Mouse (Mus musculus) T-cell, adult 2 months (primary cell): ENCODE data around the gene Nmnat1.

ENCODE experiments used
- DNase-seq: peaks from one replicate; pipeline ENCODE4 v3.0.0; 2022; ENCODE audit warnings: low spot score

Nmnat1 gene

DNA sequence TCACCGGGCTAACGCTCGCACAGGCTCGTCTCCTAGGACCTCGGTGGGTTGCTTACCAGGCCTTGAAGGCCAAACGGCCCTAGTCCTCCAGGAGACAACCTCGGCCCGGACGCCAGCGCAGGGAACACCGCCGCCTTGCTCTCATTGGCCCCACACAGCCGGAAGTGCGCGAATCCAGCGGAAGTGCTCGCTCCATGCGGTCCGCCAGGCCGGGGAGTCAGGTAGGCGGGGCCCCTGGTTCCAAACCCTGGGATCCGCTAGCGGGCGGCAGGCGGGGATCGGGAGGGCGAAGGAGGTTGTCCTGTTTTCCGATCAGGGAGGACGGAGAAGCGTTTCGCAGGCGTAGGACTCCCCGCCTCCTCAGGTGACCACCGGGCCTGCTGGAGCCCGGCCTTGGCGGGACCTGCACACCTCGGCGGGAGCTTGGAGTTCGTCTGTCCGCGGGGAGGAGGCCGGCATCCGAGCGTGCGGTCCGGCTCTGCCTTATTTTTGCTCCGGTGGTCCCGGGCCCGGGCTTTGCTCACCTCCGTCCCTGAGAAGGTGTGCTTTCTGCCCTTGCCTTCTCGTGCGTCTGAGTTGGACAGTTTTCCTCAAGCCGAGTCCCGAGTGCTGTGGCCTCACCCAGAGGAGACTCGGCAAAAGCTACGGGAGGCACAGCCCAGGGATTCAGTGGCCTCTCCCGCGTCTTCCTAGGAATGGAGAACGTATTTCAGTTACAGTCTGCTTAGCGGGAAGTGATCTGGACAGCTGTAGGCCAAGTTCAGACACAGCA, at the start of gene Nmnat1, which contains the start of gene Lzic:
Gene Nmnat1, minus strand, starts transcription at position 150 of the 772 bp plus-strand sequence.
Gene Lzic, plus strand, starts transcription at position 177 of the 772 bp plus-strand sequence.
- DNase-seq = peak; percentile 90

DNA sequence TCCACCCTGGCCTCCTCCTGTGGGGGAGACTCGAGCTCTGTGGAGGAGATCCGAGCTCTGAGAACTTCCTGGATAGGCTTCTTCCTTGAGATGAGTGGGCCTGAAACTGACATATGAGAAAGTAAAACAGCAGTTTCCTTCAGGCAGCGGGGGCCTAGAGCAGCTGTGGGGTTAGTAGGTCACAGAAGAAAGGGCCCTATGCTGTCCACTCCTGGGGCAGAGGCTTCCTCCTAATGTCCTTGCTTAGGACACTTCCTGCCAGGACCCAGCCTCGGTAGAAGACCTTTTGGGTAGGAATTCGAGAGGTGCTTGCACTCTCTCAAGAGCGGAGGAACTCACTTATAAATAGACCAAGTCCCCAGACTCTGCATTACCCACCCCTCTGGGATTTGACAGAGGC, 44.7 kb upstream of the Nmnat1 start:
- DNase-seq = no peak

DNA sequence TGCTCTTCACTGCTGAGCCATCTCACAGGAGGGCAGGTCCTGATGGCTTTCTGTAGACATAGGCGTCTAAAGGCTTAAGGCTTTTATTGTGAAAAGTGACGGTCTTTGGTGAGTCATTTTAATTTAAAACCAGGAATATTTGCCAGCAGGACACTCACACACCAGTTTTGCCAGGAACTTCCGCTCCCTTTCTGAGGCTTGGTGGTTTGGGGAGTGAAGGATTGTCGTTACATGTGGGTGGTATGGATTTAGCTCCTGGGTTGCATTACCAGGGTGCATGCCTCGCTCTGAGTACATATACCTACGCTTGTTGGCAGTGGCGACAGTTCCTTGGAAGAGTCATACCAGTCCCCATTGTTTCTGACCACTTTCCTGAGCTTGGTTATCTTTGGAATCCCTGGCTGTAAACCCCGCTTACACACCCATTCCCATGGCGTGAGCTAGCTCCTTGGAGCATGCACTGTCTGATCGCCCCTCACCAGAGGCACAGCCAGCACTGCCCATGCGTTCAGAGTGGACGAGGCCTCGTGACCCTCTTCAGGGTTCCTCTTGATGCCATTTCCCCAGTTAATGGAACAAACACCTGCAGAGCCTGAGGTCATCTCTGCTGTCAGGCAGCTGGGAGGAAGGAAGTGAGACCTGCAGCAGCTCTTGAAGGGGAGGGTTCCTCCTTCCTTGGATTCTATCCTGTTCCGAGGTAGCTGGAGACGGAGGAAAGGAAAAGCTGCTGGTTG, 42.8 kb upstream of the Nmnat1 start:
- DNase-seq = no peak

DNA sequence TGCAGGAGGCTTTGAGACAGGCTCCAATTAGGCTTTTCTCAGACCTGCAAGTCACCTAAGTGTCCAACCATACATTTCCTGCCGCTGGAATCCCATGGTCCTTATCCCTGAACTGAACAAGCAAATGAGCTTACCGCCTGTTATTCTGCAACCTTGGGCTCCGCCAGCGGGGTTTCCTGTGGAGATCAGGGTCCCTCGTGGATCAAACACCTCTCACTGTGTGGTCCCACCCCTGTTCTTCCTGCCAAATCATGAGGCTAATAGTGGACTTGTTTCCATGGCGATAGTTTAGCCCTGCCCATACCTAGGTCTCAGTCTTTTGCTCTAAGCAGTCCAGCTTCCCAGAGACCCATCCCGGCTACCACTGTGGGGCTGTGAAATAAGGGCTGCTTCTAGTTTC, 41.3 kb upstream of the Nmnat1 start:
- DNase-seq = no peak

DNA sequence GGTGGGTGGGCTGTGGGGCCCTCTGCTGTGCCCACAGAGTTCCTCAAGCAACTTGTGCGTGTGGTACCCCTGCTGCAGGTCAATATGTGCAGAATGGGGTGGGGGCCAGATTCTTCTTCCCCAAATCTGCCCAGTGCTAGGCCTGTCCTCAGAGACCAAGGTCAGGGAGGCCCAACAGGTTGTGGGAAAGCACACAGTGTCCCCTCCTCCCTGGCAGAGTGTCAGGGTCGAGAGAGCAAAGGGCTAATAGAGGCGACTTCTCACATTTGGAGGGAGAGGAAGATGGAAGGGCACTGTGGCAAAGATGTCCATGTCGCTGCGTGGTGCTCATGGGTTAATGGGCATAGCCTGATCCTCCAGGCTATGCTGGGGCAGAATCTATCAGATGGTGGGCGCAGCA, 40.8 kb upstream of the Nmnat1 start:
- no peak for DNase-seq

DNA sequence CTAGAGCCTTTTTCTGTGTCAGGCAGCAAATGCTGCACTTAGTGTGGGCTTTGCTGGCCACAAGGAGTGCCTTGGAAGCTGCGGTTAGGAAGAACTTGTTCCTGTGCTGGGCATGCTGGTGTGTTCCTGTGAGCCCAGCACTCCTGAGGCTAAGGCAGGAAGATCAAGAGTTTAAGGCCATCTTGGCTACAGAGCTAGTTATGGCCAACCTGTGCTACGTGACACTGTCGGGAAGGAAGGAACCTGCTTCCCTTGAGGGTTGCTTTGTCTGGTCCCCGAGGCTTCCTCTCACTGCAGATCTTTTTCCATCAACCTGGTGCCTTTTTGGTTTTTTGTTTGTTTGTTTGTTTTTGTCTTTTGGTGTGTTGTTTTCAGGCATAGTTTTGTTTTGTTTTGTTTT, 40.2 kb upstream of the Nmnat1 start:
- no peak for DNase-seq

DNA sequence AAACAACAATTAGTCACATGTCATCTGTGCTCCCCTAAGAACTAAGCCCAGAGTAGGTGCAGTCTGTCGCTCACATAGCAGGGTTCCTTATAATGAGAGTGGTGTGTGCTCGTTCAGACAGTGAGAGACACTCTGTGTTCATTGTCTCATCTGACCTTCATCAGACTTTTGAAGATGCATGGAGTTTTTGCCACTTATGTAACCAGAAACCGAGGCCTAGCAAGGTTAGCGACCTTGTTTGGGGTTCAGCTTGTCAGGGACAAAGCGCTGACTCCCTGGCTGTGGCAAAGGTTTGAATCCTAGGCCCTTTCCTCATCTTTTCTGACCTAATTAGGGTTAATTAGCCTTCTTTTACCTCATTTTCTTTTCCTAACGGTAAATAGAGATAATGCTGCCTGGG, 39.0 kb upstream of the Nmnat1 start:
- DNase-seq = no peak

DNA sequence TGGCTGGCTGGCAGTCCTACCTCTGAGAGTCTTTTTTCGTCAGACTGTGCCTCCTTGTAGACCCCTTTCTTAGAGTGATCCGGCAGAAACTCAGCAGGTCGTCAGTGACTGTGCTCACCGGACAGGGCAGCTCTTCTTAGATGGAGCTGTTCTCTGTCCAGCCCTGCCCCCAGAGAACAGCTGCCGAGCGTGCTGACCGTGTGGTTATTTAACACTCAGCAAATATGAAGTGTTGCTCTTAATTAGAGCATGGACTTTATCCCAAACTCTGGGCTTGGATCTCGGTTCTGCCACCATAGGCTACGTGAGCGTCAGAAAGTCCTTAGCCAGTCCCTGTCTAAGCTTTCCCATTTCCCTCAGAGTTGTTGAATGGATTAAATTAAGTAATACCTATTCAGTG, 36.3 kb upstream of the Nmnat1 start:
- DNase-seq = no peak

DNA sequence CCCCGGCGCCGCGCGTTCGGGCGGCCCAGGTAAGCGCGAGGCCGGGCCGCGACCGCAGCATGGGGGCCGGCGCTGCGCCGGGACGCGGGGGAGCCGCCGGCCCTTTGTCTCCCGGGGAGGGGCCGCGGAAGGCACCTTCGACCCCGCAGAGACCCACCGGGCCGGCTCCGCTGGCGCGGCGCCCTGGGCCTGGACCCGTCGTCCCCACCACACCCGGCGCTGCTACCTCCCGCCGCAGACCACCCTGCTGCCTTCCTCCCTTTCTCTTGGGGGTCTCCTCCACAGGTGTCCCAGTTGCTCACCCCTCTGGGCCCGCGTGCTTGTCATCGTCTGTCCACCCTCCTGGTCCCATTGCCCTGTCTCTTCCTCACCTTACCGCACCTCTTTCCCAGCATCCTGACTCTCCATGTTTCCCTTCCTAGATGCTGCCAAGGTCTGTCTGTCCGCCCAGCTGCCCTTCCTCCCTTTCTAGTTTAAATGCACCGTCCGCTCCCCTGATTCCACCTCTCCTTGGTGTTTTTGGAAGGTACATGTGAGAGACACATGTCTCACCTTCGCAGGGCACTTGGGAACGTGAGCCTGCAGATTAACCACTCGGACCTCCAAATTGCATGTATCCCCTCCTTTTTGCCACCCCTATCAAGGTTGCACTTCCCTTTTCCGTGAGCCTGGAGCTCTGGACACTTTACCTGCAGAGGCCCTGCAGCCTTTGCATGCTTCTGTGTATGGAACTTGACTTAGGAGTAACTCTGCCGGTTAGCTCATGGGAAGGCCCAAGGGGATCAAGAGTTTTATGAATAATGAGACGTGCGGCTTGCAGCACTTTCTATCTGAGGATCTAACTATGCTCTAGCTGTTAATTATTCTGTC, 33.6 kb upstream of the Nmnat1 start:
- peak; percentile 11 for DNase-seq

DNA sequence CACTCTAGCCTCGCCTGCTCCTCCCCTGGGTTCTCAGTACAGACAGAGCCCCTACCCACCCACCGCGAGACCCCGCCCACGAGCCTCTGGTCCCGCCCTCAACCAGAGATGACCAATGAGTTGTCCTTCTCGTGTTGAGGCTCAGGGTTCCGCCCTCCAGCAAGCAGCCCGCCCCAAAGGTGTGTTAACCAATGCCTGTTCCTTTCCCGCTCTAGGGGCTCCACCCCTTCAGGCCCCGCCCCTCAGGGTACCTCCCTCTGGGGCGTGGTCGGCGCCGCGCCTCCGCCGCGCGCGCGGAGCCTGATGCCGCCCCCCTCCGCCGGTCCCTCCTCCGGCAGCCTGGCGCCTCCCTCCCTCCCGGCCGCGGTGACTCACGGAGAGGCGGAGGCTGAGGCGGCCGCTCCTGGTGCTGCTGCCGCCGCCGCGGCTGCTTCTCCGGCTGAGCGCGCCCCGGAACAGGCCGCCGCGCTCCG, 32.9 kb upstream of the Nmnat1 start, which contains the start of gene Ctnnbip1:
Gene Ctnnbip1, plus strand, starts transcription at position 369 of the 473 bp plus-strand sequence.
- DNase-seq = peak; percentile 94

DNA sequence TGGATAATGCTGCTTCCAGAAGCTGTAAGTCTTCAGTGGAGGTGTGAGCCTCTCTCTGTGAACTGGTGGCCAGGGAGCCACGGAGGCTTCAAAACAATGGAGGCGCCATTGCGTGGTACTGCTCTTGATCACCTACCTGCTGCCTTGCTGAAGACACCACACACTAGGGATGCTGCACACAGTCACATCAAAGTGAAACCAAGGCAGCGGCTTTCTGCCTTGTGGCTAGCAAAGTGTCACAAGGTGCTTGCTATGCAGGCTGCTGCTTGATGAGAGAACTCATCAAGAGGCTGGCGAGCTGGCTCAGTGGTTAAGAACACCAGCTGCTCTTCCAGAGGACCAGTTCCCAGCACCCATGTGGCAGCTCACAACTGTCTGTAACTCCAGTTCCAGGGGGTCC, 30.7 kb upstream of the Nmnat1 start:
- DNase-seq = peak; percentile 51

DNA sequence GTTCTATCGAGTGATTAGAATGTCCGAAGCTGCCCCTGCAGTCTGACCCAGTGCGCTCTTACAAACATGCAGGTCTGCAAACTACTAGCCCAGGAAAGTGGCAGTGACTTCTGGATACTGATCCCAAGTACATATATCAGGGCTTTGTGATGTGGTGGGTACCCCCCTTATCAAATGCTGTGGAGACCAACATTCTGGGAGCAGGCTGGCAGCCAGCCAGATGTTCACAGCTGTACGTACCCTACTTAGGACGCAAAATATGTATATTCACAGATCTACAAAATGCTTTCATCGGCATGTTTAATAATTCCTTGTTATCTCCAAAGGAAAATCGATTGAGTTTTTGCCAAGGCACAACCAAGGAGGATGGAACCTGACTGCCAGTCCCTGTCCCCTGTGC, 27.1 kb upstream of the Nmnat1 start:
- DNase-seq = no peak

DNA sequence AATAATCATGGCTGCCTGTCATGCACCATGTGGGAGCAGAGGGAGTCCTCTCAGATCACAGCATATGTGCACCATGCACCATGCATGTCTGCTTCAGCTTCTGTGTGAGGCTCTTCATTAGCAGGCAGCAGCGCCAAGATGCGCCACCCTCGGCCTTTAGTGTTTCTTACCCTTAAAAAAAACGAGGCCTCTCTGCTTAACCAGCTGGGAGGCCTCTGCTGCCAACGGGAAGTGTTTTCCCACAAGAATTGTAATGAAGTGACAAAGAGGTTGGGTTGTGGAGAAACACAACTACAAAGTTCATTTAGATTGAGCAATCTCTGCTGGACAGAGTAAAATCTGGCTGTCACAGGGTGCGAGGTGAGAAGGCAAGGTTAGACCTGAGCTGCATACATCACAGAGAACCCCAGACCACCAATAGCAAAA, 26.2 kb upstream of the Nmnat1 start:
- no peak for DNase-seq

DNA sequence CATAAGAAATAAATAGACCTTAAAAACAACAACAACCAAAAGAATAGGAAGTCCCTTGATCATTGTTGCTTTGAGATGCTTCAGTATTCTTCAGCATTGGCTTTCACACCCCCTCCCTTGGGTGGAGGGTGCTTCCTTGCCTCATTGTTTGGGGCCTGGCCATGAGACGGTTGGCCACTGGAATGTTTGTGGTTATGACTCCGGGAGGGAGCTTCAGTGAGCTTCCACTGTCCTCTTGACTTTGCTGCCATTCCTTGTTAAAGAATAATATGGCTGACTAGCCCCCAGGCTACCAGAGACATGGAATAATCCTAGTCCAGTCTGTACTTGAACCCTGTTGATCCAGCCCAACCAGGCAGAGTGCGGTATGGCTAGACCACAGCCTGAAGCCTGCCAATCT, 21.9 kb upstream of the Nmnat1 start:
- DNase-seq = no peak

DNA sequence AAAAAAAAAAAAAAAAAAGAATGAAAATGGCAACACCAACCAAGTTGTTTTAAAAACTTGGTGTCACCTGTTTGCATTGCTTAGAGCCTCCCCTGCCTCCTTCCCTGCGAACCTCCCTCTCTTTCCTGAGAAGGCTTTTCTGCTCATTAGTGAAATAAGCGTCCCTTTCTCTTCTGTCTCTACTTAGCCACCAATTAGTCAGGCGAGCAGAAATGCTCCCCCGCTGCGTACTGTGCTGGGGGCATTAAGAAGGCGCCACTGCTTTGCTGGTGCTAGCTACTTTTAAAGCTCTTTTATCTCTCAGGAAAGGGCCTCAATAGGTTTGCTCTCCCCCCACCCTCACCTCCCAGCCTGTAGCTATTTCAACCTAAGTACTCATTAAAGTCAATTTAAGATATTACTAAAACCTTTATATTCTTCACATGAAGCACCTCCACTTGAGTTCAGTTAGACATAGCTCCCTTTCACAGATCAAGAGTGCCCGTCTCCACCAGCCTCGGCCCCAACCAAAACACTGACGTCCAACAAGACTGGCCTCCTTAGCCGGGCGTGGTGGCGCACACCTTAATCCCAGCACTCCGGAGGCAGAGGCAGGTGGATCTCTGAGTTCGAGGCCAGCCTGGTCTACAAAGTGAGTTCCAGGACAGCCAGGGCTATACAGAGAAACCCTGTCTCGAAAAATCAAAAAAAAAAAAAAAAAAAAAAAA, 20.4 kb upstream of the Nmnat1 start:
- DNase-seq = no peak

DNA sequence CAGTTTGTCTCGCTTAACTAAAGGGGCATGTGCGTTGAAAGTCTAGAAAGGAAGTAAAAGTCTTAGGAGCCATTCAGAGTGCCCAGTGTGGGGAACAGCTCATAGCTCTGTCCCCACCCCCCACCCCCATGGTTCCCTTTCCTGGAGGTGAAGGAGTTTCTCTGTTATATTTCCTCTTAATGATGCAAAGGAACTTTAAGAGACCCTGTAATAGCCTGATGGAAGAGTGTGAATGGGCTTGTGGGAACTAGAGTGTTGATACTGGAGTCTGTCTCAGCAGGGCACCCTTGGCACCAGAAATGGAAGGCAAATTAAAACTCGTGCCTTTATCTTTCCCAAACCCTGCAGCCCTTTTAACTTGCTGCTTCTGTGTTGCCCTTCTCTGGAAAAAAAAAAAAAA, 19.9 kb upstream of the Nmnat1 start:
- no peak for DNase-seq

DNA sequence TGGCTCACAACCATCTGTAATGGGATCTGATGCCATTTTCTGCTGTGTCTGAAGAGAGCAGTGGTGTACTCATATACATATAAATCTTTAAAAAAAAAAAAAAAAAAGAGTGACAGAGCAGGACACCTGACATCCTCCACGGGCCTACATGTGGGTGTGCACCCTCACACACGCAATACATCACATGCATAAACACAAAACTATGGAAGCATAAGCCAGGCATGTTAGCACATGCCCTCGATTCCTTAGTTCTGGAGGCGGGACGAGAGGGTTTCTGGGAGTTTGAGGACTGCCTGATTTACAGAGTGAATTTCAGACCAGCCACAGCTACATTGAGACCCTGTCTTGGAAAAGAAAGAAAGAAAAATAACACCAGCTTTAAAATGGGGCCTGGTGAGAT, 19.4 kb upstream of the Nmnat1 start:
- DNase-seq = no peak

DNA sequence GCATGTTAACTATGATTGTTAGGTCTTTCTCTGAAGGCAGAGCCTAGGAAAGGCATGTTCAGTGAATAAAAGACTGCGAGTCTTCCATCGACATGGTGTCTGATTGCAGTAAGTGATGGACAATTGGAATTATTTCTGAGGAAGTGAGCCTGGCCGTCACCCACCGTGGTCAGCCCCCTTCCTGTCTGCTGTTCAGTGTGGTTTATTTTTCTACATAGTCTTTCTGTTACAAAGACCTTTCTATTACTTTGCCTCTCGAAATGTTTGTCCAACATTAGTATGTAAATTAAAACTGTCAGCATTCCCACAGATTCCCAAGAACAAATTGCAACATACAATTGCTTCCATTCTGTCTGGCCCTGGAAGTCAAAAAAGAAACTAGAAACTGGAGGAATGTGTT, 14.8 kb upstream of the Nmnat1 start:
- DNase-seq = no peak

DNA sequence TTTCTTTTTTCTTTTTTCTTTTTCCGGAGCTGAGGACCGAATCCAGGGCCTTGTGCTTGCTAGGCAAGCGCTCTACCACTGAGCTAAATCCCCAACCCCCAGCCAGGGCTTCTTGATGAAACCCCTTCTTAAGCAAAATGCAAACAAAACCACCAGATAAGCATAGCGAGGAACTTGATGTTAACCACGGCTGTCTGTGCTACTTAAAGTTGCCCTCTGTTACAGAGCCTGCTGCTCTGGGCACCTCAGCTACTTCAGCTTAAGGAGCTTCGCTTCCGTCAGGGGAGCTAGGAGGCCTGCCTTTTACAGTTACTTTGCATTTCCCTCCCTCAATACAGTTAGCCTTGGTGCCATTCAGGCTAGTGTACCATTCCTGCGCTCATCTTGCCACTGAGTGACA, 13.9 kb upstream of the Nmnat1 start:
- no peak for DNase-seq

DNA sequence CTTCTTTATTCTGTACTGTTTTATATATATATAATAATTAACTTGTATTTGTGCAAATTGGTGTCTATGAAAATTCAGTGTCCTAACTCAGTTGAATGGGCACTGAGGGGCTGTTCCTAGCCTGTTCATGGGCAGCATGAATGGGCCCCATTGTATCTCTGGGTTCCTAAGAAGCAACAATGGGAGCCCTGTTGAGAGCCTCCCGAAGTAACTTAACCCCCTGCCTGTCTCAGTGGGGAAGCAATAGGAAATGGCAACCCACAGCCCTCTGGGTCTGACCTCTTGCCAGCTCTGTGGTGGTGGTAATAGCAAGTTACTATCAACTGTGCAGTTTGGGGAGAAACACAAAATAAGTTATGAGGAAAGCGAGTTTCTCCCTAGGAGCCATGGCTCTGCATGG, 11.6 kb upstream of the Nmnat1 start:
- DNase-seq = no peak

DNA sequence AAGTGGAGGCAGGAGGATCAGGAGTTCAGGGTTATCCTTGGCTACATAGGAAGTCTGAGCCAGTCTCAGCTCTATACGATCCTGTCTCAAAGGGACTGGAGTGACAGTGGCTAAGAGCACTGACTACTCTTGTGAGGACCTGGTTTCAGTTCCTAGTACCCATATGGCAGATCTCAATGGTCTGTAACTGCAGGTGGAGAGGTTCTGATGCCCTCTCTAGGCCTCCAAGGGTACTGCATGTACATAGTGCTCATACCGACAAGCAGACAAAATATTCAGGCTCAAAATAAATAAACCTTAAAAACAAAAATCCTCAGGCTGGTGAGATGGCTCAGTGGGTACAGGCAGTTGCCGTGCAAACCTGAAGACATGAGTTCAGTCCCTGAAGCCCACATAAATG, 6.1 kb upstream of the Nmnat1 start:
- no peak for DNase-seq
